Mouse (Mus musculus) embryo, embryonic 11.5 days (tissue): ENCODE data around the gene Stra8.

Source experiments
- DNase-seq: peaks from one replicate; pipeline ENCODE4 v3.0.0-alpha.2; 2012; ENCODE audit warnings: low read depth, low spot score

The Stra8 gene

DNA sequence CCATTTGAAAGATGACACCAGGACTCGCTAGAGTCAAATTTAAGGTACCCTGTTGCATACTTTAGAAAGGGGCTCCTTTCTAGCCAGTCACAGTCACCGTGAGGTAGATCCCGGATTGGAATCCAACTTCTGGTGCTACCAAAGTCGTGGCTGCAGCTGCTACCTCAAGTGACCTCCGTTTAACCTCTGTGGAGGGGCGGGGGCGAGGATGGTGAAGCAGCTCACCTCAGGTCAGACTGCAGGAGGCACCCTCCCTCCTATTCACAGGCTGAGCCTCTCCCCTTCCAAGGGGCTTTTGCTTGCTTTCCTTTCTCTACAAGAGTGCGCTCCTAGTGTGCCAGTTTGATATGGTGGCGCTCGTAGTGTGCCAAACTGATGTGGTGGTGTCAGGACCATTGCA lies at the start of gene Stra8:
TSS of gene Stra8 (plus strand) at position 208 of the 400 bp plus-strand sequence.
- DNase-seq = no peak

DNA sequence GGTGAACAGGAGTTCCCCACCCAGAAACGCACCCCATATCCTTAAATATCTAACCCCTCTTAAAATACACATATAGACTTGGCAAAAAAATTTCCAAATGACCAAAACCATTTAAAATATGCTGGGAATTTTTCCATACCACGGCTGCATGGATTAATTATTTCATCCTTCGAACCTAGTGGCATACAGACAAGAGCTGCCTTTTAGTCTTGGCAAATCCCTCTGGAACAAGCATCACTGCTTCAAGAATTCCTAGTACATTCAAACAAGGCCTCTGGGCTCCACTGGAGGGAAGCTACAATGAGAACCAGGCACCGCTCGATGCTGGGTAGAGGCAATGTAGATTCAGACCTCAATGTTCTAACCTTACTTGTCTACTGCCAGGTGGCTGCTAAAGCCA lies 49.2 kb upstream of the Stra8 start:
- no peak for DNase-seq

DNA sequence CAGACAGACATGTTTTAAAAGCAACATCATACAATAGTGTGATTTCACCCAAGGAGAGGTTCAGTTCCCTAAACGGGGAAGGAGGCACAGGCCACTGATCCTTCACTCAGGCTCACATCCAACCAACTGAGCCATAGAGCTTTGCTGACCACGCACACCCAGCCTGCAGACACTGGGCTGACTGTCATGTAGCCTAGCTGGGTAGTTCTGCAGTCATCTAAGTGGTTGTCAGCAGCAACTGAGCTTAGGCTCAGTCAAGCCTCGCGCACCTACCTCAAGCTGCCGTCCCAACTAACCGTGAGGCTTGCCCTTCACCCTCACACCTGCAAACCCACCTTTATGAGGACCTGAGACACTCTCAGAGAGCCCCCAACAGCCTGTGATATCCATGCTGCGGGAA lies 48.0 kb upstream of the Stra8 start:
- DNase-seq = no peak

DNA sequence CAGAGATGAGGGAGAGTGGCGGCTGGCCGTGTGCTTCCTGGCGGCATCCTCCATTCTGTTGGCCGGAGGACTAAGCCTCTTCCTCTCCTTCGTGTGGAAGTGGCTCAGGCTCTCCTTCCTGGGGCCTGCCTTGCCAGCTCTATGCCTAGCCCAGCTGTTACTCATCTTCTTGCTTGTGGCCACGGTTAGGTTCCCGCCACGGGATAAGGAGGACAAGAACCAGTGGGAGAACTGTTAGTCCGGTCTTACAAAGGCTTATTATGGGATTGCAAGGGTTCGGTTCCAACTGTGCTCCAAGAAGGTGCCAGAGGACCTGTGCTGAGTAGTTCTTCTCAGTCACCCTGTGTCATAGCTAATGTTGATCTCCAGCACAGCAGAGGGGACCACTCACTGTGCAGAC lies 47.1 kb upstream of the Stra8 start:
- DNase-seq = no peak

DNA sequence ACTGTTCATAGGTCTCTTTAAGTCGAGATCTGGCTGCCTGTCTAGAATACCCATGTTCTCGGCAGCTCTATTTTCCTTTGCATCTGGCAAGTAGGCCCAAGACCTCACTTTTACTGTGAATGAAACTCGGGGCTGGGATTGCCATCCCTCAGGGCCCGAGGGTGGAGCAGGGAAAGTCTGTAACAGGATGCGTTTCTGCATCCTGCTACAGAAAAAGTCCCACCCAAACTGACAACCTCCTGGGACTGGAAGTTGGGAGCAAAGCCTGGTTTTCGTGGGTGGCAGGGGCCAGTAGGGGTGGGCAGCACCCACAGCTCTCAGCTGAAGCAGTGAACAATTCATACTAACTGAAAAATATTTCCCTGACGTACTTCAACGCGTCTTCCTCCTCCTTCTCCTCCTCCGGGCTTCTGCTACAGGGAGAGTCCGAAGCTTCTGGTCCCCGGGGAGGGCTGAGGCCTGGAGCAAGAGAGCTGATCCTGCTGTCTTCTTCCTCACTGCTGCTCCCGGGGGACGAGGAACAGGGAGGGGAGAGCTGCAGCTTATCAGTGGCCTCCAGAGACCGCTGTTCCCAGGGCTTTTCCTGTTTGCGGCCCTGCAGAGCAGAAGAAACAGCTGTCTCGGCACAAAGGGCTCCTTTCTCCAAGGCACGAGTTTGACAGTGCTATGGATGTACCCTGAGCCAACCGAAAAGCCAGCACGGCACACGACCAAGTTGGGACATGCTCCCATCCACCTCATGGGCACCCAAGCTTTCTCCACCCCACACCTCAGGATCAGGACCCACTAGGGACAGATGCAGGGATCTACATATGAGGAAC lies 45.7 kb upstream of the Stra8 start:
- DNase-seq = no peak

DNA sequence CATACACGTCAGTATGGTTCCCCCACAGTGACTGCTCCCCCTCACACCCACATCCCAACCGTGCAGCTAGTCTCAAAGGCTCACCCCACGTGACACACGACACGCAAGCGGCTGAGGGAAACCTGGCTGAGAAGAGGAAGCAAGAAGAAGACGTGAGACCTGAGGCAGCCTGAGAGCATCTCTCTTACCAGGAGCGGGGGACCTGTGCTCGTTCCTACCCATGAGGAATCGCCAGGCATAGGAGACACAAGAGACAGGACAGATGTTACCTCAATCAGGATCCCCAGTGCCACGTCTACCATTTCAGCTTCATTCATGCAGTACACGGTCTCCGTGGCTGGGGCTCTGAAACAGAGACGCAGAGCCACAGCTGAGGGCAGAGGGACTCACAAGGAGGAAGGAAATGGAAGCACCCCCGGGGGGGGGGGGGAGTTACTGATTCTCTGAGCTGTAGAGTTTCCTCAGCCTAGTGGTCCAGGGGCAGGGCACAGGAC lies 44.6 kb upstream of the Stra8 start:
- DNase-seq = no peak

DNA sequence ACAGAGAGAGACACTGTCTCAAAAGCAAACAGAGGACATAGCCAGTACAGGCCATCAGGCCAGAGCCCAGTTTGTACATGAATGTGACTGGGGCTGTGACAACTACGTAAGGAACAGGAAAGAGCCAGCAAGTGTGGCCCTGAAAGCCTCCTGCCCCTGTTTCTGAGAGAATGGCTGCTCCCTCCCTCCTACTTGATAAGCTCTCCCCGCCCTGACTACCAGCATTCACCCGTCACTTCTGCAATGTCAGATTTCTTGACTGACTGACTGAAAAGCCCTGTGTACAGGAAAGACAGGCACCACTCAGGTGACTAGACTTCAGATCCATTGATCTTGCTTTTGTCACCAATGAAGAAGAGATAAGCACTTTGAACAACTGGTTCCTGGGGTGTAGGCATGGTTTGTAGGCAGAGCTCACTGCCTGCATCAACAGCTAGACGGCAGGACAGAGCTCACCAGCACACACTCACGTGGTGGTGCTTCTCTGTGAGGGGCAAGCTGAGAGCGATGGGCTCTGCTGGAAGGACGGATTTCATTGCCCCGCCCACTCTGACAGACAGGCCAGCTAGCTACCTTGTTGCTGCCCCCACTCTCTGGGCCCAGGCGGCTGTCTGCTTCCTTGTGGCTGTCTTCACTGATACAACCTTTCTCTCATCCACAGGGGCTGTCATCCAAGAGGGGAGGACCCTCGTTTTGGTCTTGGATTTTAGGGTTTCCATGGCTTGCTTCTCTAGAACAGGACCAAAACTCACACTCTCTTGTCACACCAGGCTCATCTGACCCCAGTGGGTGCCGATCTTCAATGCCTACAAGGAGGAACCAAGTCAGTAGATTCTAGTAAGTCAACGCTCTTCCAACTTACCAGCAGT lies 43.8 kb upstream of the Stra8 start:
- DNase-seq = no peak

- DNase-seq = no peak
These were observed 43.2 kb upstream of the Stra8 start for GRCm38 (mm10) chr6:34876835-34877156.

GRCm38 (mm10) chr6:34877509-34878321 lies 42.2 kb upstream of the Stra8 start, which contains the start of gene Cyren:
TSS of gene Cyren (minus strand) at chr6:34878060.
- peak; percentile 89 for DNase-seq

- DNase-seq = no peak
These were observed 40.7 kb upstream of the Stra8 start for GRCm38 (mm10) chr6:34879101-34879740.

- DNase-seq = no peak
These were observed 40.0 kb upstream of the Stra8 start for GRCm38 (mm10) chr6:34879911-34880475.

- DNase-seq = no peak
These were observed 35.2 kb upstream of the Stra8 start for GRCm38 (mm10) chr6:34884724-34885123.

DNA sequence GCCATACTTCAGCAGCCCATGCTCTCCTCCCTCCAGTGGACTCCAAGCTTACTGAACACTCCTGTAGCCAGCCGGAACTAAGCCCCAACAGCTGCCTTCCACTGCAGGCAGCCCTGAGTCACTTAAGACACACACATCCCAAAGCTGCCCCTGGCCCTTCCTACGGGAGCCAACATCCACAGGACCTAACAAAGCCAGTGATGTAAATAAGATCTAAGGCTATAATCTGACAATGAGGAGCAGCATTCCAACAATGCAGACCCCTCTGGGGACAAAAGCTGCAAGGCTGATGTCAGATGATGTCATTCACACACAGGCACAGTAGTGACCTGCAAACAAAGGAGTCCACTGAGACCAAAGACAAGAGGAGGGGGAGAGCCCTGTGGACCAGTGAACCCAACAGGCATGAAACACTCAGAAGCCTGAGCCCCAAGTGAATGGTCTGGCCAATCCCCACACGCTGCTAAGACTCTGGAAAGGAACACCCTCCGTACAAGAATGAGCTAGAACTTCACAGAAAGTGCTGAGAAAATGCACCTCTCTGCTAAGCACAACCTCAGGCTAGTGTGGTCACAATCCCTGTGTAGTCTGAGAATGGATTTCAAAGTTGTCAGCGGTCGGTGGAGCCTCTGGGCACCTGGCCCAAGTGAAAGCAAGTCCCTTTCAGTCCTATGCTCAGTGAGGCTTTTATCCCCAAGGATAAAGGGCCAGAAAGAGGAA lies 32.7 kb upstream of the Stra8 start:
- DNase-seq = no peak

GRCm38 (mm10) chr6:34889185-34889584 lies 30.8 kb upstream of the Stra8 start:
- no peak for DNase-seq

DNA sequence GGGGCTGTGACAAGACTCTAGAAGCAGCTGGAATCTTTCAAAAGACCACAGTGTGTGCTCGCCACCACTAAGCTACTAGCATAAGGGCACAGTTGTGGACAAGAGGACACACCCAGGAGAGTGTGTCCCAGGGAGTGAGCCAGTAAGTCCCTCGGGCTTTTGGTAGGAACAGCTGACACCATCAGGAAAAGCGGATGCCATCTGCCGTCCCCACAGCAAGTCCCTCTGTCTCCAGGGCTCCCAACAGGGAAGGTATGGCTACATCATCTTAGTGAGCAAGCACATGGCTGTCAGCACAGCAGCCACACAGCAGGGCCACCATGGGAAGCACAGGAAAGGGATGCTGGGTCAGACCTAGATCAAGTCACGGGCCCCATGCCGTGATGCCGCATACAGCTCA lies 24.4 kb upstream of the Stra8 start:
- no peak for DNase-seq

- DNase-seq = no peak
These were observed 23.7 kb upstream of the Stra8 start for GRCm38 (mm10) chr6:34896168-34896780.

DNA sequence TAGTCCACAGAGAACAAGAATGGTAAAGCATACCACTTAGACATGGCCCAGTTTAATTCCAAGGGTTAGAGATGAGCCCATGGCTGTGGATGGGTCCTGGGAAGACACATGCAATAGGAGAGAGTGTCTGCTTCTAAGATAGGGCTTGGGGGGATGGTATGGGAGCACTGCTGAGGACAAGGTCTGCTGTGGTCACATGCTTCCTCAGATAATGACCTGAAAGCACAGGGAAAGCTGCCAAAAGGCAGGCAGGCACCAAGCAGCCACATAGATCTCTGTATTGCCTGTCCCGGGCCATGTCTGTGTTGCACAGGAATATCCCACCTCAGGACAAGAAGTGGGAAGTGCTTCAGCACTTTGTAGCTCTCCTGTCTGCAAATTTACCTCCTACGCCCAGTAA lies 20.8 kb upstream of the Stra8 start:
- no peak for DNase-seq

DNA sequence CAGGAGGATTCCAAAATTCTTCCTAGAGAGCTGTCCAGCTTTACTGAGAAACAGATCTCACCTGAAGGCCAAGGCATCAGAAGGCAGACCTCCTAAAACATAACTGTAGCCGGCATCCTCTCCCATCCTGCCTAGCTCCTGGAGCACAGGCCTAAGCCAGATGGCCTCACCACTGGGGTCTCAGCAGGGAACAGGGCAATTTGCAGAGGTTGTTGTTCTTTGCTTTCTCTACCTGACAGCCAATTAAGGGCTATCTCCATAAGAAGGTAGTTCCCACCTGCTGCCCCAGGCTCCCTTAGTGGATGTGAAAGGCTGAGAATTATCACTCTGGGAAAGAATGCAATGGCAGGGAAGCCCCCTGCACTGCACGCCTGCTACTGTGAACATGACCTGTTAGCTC lies 19.0 kb upstream of the Stra8 start:
- no peak for DNase-seq

GRCm38 (mm10) chr6:34901911-34902444 lies 18.0 kb upstream of the Stra8 start:
- no peak for DNase-seq

GRCm38 (mm10) chr6:34902578-34902977 lies 17.4 kb upstream of the Stra8 start:
- DNase-seq = no peak
